Mouse (Mus musculus) T-helper 1 cell (primary cell): ENCODE measurements around the gene Olfr1195.
"Not testable (repeated sequence)": the region's sequence is repeated elsewhere in the genome, so short reads cannot be mapped to it uniquely, and the experiment has no call there.

ENCODE experiments used
- in situ Hi-C: fragments of 300-600 bp; cut with MboI, MseI; formaldehyde crosslinking; loops from one replicate; pipeline ENCODE4 v1.15.1; 2025; ENCODE audit warnings: high pct_unique_total_duplicates

Gene Olfr1195

GRCm38 (mm10) chr2:88689087-88689486, at the start of gene Olfr1195:
Olfr1195 (minus strand) TSS chr2:88689187.
- in situ Hi-C loops: no loop called here

- in situ Hi-C loops: no loop called here
These were observed 43.3 kb upstream of the Olfr1195 start, which contains the start of gene Olfr1197 for GRCm38 (mm10) chr2:88732266-88732665. Olfr1197 (minus strand) TSS chr2:88732366.

GRCm38 (mm10) chr2:88704497-88704896, 15.5 kb upstream of the Olfr1195 start, which contains the start of gene Olfr1196:
Olfr1196 (minus strand) TSS chr2:88704597.
- in situ Hi-C loops: no loop called here

- in situ Hi-C loops: not testable (repeated sequence)
These were observed 13.7 kb downstream of the Olfr1195 start, which contains the start of gene Olfr1193 for GRCm38 (mm10) chr2:88675328-88675727. Olfr1193 (plus strand) TSS chr2:88675628.

GRCm38 (mm10) chr2:88648209-88648608, 40.8 kb downstream of the Olfr1195 start, which contains the start of gene Olfr1192-ps1:
Olfr1192-ps1 (plus strand) TSS chr2:88648509.
- in situ Hi-C loops: no loop called here

- in situ Hi-C loops: not testable (repeated sequence)
These were observed 48.7 kb downstream of the Olfr1195 start, which contains the start of gene Olfr1191-ps1 for GRCm38 (mm10) chr2:88640242-88640641. Olfr1191-ps1 (plus strand) TSS chr2:88640542.
